Mouse (Mus musculus): ENCODE measurements around the gene Ddi2. TPM values are rescaled to one million over a fixed set of nuclear protein-coding genes. Genes with fewer than 3 reads are reported as not detected.
"Not testable (repeated sequence)": the region's sequence is repeated elsewhere in the genome, so short reads cannot be mapped to it uniquely, and the experiment has no call there.

Gene Ddi2
- 42.0 and 48.5 TPM in 2 replicates for total RNA-seq (2012; rRNA removed)

GRCm38 (mm10) chr4:141722731-141723672, at the start of gene Ddi2:
TSS of gene Ddi2 (minus strand) at chr4:141723419.
- in situ Hi-C loops (cut with MboI; ENCODE audit: low sequenced_read_pairs in 2 of 2, unreplicated experiment in 2 of 2), result no loop called here
- Histone ChIP-seq H3K4me1 (ENCODE audit: control insufficient read depth in 2 of 2, insufficient read depth in 2 of 2, low read length in 2 of 2, poor library complexity in 1 of 2) (peaks cover 4 to 5% of the 10 kb centered on the region in 2 experiments), H3K9me3 (ENCODE audit: control insufficient read depth, insufficient read depth, low read depth, low read length) (no peaks in the 10 kb centered on the region), H3K36me3 (ENCODE audit: control insufficient read depth, insufficient read depth, low read length, poor library complexity, severe bottlenecking) (no peaks in the 10 kb centered on the region), H3K4me3 (ENCODE audit: insufficient read depth in 1 of 2, low read depth in 1 of 2, low read length in 2 of 2, poor library complexity in 1 of 2, severe bottlenecking in 1 of 2) (peak within 1 kb of the TSS; percentile 86 to 94), H3K9ac (ENCODE audit: insufficient read depth, low read depth, low read length, poor library complexity, severe bottlenecking) (peak within 1 kb of the TSS; percentile 97), H3K27ac (ENCODE audit: insufficient read depth, low read depth, low read length, poor library complexity, severe bottlenecking) (peak within 1 kb of the TSS; percentile 77)
- TF ChIP-seq MAFK (IDR thresholded peaks at IDR 0.05; ENCODE audit: insufficient read depth, low read depth, low read length), result no peak
- TF ChIP-seq CHD2 (IDR thresholded peaks at IDR 0.05; ENCODE audit: low read depth, low read length), result no peak
- no peak for TF ChIP-seq ZC3H11A (IDR thresholded peaks at IDR 0.05; ENCODE audit: borderline replicate concordance, low read depth, low read length)
- no peak for TF ChIP-seq ZNF384 (IDR thresholded peaks at IDR 0.05; ENCODE audit: low read depth, low read length)
- TF ChIP-seq HCFC1 (IDR thresholded peaks at IDR 0.05; ENCODE audit: borderline replicate concordance, insufficient read depth, low read length), result no peak
- DNase-seq (ENCODE audit: low read depth, low spot score), result peak; percentile 51

DNA sequence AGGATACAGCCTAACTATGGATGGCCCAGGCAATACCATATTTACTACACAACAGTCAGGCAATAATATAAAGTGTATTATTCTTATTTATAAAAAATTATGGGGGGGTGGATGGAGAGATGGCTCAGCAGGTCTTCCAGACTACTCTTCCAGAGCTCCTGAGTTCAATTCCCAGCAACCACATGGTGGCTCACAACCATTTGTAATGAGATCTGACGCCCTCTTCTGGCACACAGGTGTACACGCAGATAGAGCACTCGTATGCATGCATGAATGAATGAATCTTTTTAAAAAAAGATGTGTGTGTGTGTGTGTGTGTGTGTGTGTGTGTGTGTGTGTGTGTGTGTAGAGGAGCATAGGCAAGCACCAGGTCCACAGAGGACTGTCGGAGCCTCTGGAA, 49.8 kb upstream of the Ddi2 start:
- H3K4me3 ChIP-seq (ENCODE audit: insufficient read depth in 1 of 2, low read depth in 1 of 2, low read length in 2 of 2, poor library complexity in 1 of 2, severe bottlenecking in 1 of 2); DNase-seq (ENCODE audit: low read depth, low spot score); H3K9ac ChIP-seq (ENCODE audit: insufficient read depth, low read depth, low read length, poor library complexity, severe bottlenecking); H3K9me3 ChIP-seq (ENCODE audit: control insufficient read depth, insufficient read depth, low read depth, low read length); H3K4me1 ChIP-seq (ENCODE audit: control insufficient read depth in 2 of 2, insufficient read depth in 2 of 2, low read length in 2 of 2, poor library complexity in 1 of 2); in situ Hi-C loops (cut with MboI; ENCODE audit: low sequenced_read_pairs in 2 of 2, unreplicated experiment in 2 of 2); H3K27ac ChIP-seq (ENCODE audit: insufficient read depth, low read depth, low read length, poor library complexity, severe bottlenecking): not testable (repeated sequence)
- peaks cover 17% of the 10 kb centered on the region; the same call in 1 of the 2 replicates for H3K36me3 ChIP-seq (ENCODE audit: control insufficient read depth, insufficient read depth, low read length, poor library complexity, severe bottlenecking)

- no peak overlapping the region for H3K9ac ChIP-seq (ENCODE audit: insufficient read depth, low read depth, low read length, poor library complexity, severe bottlenecking)
- no peak for DNase-seq (ENCODE audit: low read depth, low spot score)
- H3K4me1 ChIP-seq (ENCODE audit: control insufficient read depth in 2 of 2, insufficient read depth in 2 of 2, low read length in 2 of 2, poor library complexity in 1 of 2), result peaks cover 0 to 5% of the 10 kb centered on the region in 2 experiments; a peak in 2 of 4 replicates
- no peaks in the 10 kb centered on the region for H3K9me3 ChIP-seq (ENCODE audit: control insufficient read depth, insufficient read depth, low read depth, low read length)
- no peak overlapping the region for H3K27ac ChIP-seq (ENCODE audit: insufficient read depth, low read depth, low read length, poor library complexity, severe bottlenecking)
- in situ Hi-C loops (cut with MboI; ENCODE audit: low sequenced_read_pairs in 2 of 2, unreplicated experiment in 2 of 2), result no loop called here
- no peak overlapping the region for H3K4me3 ChIP-seq (ENCODE audit: insufficient read depth in 1 of 2, low read depth in 1 of 2, low read length in 2 of 2, poor library complexity in 1 of 2, severe bottlenecking in 1 of 2)
- H3K36me3 ChIP-seq (ENCODE audit: control insufficient read depth, insufficient read depth, low read length, poor library complexity, severe bottlenecking), result peaks cover 16% of the 10 kb centered on the region; the same call in 1 of the 2 replicates
- no peak for TF ChIP-seq ZNF384 (IDR thresholded peaks at IDR 0.05; ENCODE audit: low read depth, low read length)
- TF ChIP-seq MAFK (IDR thresholded peaks at IDR 0.05; ENCODE audit: insufficient read depth, low read depth, low read length), result no peak
- TF ChIP-seq HCFC1 (IDR thresholded peaks at IDR 0.05; ENCODE audit: borderline replicate concordance, insufficient read depth, low read length), result no peak
- no peak for TF ChIP-seq ZC3H11A (IDR thresholded peaks at IDR 0.05; ENCODE audit: borderline replicate concordance, low read depth, low read length)
- TF ChIP-seq CHD2 (IDR thresholded peaks at IDR 0.05; ENCODE audit: low read depth, low read length), result no peak
These were observed 48.6 kb upstream of the Ddi2 start for GRCm38 (mm10) chr4:141771823-141772222.

DNA sequence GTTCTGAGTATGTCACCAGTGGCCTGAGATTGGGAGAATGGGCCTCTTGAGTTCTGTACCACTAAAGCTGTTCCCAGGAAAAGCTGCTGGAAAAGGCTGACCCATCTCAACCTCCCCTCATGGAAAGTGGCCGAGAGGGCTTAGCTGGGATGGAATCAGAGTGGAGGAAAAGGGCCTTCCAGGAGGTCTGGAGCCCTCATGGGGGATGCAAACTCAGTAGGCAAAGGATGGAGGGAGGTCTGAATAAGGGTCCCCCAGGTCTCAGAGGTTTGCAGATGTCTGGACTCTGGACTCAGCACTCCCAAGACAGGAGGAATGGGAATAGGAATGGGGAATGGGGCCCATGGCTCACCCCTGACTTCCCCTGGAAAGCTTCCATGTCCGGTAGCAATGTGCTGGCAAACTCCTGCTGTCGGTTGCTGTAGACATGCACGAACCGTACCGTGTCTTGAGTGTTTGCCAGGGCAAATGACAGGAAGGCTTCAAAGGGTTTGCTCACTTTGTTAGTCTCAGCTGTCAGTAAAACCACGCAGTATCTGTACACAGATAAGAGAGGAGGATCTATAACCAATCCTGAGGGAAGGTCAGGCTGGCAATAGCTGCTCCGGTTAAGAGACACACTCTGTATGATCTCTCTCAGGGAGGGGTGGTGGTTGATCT, 46.4 kb upstream of the Ddi2 start:
- H3K4me3 ChIP-seq (ENCODE audit: insufficient read depth in 1 of 2, low read depth in 1 of 2, low read length in 2 of 2, poor library complexity in 1 of 2, severe bottlenecking in 1 of 2), result no peak overlapping the region
- in situ Hi-C loops (cut with MboI; ENCODE audit: low sequenced_read_pairs in 2 of 2, unreplicated experiment in 2 of 2), result no loop called here
- DNase-seq (ENCODE audit: low read depth, low spot score), result no peak
- no peak overlapping the region for H3K27ac ChIP-seq (ENCODE audit: insufficient read depth, low read depth, low read length, poor library complexity, severe bottlenecking)
- no peak overlapping the region for H3K9ac ChIP-seq (ENCODE audit: insufficient read depth, low read depth, low read length, poor library complexity, severe bottlenecking)
- H3K9me3 ChIP-seq (ENCODE audit: control insufficient read depth, insufficient read depth, low read depth, low read length), result no peaks in the 10 kb centered on the region
- H3K36me3 ChIP-seq (ENCODE audit: control insufficient read depth, insufficient read depth, low read length, poor library complexity, severe bottlenecking), result peaks cover 18% of the 10 kb centered on the region; the same call in 1 of the 2 replicates
- H3K4me1 ChIP-seq (ENCODE audit: control insufficient read depth in 2 of 2, insufficient read depth in 2 of 2, low read length in 2 of 2, poor library complexity in 1 of 2), result peaks cover 0 to 5% of the 10 kb centered on the region in 2 experiments; a peak in 2 of 4 replicates
- TF ChIP-seq HCFC1 (IDR thresholded peaks at IDR 0.05; ENCODE audit: borderline replicate concordance, insufficient read depth, low read length) (no peak), ZC3H11A (IDR thresholded peaks at IDR 0.05; ENCODE audit: borderline replicate concordance, low read depth, low read length) (no peak), MAFK (IDR thresholded peaks at IDR 0.05; ENCODE audit: insufficient read depth, low read depth, low read length) (no peak), CHD2 (IDR thresholded peaks at IDR 0.05; ENCODE audit: low read depth, low read length) (no peak), ZNF384 (IDR thresholded peaks at IDR 0.05; ENCODE audit: low read depth, low read length) (no peak)

All from ES-E14 (cell line).